Mouse (Mus musculus): ENCODE data around the gene Dbn1.

Dbn1 gene

GRCm38 (mm10) chr13:55487578-55488498 is at the start of gene Dbn1:
Dbn1 (minus strand) TSS chr13:55488111.
- peak; percentile 85 to 87 for DNase-seq

GRCm38 (mm10) chr13:55536194-55537175 is 48.6 kb upstream of the Dbn1 start, which contains the start of gene Ddx41:
Ddx41 (minus strand) TSS chr13:55536658.
- peak; percentile 98 for DNase-seq

- peak in 1 of 2 experiments; percentile 50 for DNase-seq
These were observed 47.9 kb upstream of the Dbn1 start for GRCm38 (mm10) chr13:55535796-55536193.

- peak in 1 of 2 experiments; percentile 34 for DNase-seq
These were observed 47.3 kb upstream of the Dbn1 start for GRCm38 (mm10) chr13:55535191-55535590.

- peak; percentile 20 to 27 for DNase-seq
These were observed 41.4 kb upstream of the Dbn1 start, which contains the start of gene Dok3 for GRCm38 (mm10) chr13:55529198-55529915. Dok3 (minus strand) TSS chr13:55529296.

GRCm38 (mm10) chr13:55527834-55528772 is 40.2 kb upstream of the Dbn1 start:
- DNase-seq = no peak

GRCm38 (mm10) chr13:55527212-55527611 is 39.3 kb upstream of the Dbn1 start:
- DNase-seq = no peak

GRCm38 (mm10) chr13:55525733-55526553 is 38.0 kb upstream of the Dbn1 start:
- peak in 1 of 2 experiments; percentile 16 for DNase-seq

- no peak for DNase-seq
These were observed 36.2 kb upstream of the Dbn1 start for GRCm38 (mm10) chr13:55523951-55524600.

GRCm38 (mm10) chr13:55523278-55523677 is 35.4 kb upstream of the Dbn1 start:
- no peak for DNase-seq

- DNase-seq = no peak
These were observed 34.8 kb upstream of the Dbn1 start for GRCm38 (mm10) chr13:55522730-55523129.

GRCm38 (mm10) chr13:55519606-55520005 is 31.7 kb upstream of the Dbn1 start:
- DNase-seq = no peak

- peak; percentile 95 to 98 for DNase-seq
These were observed 29.0 kb upstream of the Dbn1 start for GRCm38 (mm10) chr13:55516955-55517354.

GRCm38 (mm10) chr13:55513828-55514227 is 25.9 kb upstream of the Dbn1 start:
- peak in 1 of 2 experiments; percentile 32 for DNase-seq

- peak; percentile 95 to 96 for DNase-seq
These were observed 25.3 kb upstream of the Dbn1 start, which contains the start of gene Pdlim7 for GRCm38 (mm10) chr13:55513111-55513748. Pdlim7 (minus strand) TSS chr13:55513676.

- peak; percentile 80 to 84 for DNase-seq
These were observed 24.6 kb upstream of the Dbn1 start for GRCm38 (mm10) chr13:55512379-55513031.

- DNase-seq = no peak
These were observed 23.6 kb upstream of the Dbn1 start for GRCm38 (mm10) chr13:55511492-55511861.
